Mouse (Mus musculus): ENCODE data around the gene Fbxl17. TPM values are rescaled to one million over a fixed set of nuclear protein-coding genes. Genes with fewer than 3 reads are reported as not detected.
A peak's percentile ranks its signal among the peaks of the same experiment; 100 is the strongest.

Gene Fbxl17
- total RNA-seq, 2 experiments from 2014 or later = 4.5 to 15.5 TPM

DNA sequence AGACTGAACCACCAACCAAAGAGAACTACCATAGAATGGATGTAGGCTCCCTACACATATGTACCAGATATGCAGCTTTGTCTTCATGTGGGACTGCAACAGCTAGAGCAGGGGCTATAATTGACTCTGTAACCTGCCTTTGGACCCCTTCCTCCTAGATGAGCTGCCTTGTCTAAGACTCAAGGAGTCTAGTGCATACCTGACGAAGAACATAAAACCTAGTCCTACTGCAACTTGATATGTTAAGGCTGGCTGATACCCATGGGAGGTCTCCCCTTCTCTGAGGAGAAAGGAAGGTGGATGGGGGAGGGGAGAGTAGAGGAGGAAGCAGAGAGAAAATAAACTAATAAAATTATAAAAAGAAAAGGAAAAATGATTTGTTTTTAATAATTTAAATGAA lies 273.9 kb downstream of the Fbxl17 start:
- no peak for ATAC-seq (replicated peaks; ENCODE audit: poor library complexity)

DNA sequence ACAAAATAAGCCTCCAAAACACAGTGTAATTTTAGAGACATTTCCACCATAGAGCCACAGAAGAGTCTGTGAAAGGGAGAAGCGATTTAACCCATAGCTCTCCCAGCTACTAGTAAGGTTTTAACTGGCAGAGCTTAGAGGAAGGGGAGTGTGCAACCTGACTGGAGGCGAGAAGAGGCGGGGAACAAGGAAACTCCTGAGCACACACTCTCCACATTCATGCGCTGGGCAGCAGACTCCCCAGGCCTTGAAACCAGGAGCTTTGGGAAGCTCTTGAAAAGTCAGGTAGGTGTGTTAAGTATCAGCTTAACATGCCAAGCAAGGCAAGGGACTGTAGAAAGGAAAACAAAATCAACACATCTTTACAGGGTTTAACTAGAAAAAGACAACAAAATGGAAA lies 276.1 kb downstream of the Fbxl17 start:
- ATAC-seq (replicated peaks; ENCODE audit: poor library complexity) = no peak

DNA sequence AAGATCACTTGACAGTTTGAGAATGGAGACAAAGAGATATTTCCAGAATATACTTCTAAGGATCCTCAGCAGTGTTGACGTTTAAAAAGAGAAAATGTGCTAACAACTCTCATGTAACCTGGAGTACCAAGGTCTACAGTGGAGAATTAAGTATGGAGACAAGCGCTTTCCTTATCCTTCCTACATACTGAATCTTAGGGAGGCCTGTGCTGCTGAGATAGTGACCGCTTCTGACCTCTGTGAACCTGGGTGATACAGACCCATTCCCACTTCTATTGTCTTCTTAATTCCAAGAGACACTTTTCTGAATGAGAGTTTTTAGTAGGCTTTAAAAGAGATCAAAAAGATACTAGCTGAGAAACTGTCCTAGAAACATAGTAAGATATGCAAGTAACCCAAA lies 278.2 kb downstream of the Fbxl17 start:
- no peak for ATAC-seq (replicated peaks; ENCODE audit: poor library complexity)

DNA sequence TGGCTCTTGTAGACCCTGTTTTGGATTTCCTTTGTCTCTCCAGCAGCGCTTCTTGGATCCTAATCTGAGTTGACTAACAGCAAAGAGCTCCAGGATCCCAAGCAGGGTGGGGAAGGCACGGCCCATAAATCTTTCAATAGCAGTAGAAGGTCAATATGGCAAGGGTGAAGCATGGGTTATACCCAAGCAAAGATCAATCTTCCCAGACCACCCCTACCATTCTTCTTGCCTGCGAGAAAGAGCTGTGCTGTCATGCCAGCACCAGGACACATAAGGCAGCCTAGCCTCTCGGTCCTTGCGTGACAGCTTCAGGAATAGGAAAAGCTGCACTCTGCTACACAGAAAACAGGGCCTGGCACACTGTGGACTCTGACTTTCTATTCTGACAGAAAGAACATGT lies 279.0 kb downstream of the Fbxl17 start:
- ATAC-seq (replicated peaks; ENCODE audit: poor library complexity) = no peak

DNA sequence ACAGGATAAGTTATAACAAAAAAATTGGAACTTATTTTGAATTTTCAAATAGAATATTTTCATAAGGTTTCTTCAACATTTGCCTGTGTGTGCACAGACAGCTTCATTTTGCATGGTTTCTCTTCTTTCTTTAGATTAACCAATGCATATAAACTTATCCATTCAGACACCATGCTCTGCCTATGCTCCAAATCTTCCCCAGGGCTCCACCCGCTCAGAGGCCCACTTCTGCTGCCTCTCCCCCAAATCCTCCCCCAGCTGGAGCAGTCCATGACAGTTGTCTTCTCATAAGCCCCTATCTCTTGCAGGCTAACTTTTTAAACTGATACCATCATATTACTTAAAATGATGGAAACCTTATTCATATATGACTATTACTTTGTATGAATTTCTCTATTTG lies 282.8 kb downstream of the Fbxl17 start:
- ATAC-seq (replicated peaks; ENCODE audit: poor library complexity) = no peak

DNA sequence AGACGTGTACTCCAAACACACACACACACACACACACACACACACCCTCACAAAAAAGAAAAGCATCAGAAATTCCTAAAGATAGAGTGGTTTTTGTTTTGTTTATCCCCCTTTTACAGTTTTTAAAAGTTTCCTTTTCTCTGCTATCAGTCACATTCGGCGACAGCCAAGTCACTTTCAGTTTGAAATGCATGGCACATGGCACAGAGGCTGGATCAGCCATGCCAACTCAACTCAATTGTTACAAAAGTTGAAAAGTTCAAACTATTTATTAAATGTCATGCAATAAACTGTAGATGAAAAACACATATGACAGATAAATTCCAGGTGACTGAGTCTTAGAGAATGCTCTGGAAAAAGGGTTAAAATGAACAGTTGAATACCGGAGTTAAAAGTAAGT lies 287.8 kb downstream of the Fbxl17 start:
- ATAC-seq (replicated peaks; ENCODE audit: poor library complexity) = no peak

DNA sequence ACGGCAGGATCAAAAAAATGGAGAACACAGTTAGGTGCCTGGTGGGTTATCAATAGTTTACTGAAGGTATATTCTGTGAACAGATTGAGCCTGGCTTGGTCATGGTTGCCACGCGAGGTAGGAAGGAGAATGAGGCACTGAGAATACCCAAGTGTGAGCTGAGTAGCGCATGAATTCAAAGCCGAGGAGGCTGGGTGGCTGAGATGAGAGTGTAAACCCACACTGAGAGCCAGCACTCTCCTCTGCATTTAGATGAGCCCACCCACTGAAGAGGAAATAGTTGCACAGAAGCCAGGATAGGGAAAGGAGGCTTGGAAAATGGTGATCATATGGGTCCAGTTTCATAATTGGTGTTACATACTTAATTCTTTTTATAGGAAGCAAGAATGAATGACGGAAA lies 290.7 kb downstream of the Fbxl17 start:
- no peak for ATAC-seq (replicated peaks; ENCODE audit: poor library complexity)

DNA sequence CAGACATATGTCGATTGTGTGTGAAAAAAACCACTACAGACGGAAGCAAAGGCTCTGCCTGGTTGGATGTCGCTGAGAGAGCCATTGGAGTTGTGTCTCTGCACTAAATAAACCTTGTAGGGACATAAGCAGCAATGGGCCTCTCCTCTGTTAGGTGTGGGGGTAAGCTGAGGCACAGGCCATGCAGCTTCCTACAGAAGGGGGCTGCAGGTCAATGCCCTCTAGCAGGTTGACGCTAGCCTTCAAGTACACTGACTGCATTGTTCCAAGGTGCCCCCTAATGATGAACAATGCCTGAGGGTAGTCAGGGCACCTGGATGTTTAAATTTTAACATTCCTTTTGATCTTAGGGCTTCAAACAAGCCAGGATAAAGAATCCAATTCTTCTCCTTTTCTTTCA lies 291.5 kb downstream of the Fbxl17 start:
- ATAC-seq (replicated peaks; ENCODE audit: poor library complexity) = no peak

DNA sequence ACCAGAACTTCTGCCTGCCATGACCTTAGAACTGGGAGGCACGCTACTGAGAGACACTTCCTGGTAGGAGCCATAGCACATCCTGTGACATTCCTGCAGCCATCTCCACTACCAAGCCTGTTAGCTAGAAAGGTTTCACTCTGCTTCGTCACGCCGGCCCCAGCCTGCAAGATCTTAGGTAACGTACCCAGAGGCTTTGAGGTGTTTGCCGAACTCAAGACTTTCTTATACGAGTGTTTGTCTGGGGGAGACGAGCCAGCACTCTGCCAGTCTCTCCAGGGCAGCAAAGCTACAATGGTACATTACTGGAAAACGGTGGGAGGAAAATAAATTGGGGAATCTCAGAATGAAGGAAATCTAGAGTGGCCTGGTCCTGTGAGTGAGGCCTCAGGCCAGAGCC lies 292.1 kb downstream of the Fbxl17 start:
- no peak for ATAC-seq (replicated peaks; ENCODE audit: poor library complexity)

DNA sequence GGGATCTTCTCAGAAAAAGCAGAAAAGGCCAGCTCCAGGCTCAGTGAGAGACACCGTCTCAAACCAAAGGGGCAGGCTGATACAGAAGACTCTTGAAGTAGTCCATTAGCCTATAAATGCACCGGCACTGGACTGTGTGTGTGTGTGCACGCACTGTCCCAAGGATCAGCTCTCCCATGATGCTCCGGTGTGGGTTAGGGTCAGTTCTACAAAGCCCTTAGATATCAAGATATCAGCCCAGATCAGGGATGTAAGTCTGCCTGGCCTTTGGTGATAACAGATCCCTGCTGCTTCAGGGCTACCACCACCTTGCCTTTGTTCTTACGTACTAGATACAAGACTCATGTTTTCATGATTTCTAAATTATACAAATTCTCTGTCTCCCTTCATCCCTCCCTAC lies 294.5 kb downstream of the Fbxl17 start:
- peak; percentile 71 for ATAC-seq (replicated peaks; ENCODE audit: poor library complexity)

DNA sequence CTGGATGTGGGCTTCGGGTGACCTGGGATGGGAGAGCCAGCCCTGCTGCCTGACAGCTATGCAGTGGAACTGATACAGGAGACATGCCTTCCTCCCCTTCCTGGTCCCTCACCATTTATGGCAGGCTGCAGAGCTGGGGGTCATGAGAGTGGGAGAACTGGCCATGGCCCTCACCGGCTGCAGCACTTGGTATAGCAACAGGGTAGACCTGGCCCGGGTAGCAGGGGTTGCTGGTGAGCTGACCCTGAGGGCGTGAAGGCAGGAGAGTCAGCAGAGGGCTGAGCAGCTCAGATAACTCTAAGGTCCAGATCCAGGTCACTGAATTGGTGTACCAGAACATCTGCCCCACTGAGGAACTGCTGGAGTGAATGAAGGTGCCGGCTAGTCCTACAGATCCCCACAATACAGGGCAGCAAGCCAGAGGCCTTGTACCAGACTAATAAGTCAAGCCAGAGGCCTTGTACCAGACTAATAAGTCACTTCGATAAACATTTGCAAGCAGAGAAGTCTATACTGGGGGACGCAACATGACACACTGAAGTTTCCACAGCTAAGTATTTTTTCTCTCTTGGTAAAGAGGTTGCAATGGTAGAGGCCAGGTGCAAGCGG lies 296.1 kb downstream of the Fbxl17 start:
- ATAC-seq (replicated peaks; ENCODE audit: poor library complexity) = no peak

DNA sequence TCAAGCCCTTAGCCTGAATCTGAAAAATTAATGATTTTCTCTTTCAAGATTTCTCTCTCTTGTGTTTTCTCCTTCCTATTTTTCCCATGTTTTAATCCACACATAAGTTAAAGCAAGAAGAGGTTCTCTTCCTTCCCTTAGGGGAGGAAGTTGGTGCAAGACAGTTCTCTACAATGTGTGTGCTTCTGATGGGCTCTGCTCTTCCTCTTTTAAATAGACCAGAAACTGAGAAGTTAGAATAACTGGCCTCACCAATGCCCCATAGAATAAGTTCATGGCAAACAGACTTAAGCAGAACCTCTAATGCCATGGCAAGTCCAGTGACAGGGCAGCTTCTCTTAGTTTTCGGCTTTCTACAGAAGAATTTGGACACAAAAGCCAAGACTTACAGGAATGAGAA lies 301.1 kb downstream of the Fbxl17 start:
- ATAC-seq (replicated peaks; ENCODE audit: poor library complexity) = peak; percentile 90

DNA sequence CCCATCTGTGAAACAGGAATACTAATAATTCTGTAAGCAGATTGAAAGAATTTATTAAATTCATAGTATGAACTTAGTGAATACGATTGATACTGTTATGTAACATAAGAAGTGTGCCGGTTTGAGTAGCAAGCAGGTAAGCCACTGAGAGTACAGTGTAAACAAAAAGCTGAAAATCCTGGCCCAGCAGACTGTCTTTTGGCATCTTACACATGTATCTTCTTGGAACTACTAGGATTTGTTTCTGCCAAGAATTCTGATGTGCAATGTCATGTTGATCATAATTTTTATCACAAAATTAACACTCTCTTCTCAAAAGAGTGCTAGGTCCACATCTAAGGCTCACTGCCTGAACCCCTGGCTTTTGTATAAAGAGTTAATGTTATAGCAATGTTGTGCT lies 304.3 kb downstream of the Fbxl17 start:
- no peak for ATAC-seq (replicated peaks; ENCODE audit: poor library complexity)

DNA sequence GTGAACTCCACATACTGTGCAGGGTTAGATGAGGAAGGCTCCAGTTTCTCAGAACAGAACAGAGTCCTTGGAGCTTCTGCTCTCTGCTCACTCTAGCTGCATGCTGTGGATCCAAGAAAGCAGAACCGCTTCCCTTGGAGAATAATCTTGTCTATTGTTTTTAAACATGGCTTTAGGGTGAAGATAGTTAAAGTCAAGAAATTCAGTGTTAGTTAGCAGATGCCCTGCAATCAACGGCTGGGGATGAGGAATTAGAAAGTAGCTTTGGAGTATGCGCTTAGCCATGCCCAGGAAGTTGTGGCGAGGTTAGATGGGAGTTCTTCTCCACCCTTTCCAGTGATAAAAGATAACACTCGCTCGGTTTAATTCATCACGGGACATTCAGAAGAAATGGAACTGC lies 306.6 kb downstream of the Fbxl17 start:
- peak; percentile 57 for ATAC-seq (replicated peaks; ENCODE audit: poor library complexity)

DNA sequence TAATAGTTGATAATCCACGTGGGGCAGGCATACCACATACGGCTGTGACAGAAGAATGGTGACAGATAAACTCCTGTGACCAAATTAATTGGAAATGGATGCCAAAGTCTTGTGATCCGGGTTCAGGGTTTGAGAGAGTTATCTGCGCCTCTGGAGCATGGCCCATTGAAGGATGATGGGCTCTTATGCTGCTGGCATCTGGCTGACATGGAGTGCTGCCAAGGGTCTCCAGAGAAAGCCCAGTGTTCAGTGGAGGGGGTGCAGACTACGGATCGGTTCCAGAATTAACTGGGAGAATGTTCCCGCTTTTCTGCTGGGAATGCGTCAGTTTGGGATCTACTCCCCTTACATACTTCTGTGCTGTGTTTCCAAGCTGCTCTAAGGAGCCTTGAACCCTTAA lies 308.5 kb downstream of the Fbxl17 start:
- no peak for ATAC-seq (replicated peaks; ENCODE audit: poor library complexity)

DNA sequence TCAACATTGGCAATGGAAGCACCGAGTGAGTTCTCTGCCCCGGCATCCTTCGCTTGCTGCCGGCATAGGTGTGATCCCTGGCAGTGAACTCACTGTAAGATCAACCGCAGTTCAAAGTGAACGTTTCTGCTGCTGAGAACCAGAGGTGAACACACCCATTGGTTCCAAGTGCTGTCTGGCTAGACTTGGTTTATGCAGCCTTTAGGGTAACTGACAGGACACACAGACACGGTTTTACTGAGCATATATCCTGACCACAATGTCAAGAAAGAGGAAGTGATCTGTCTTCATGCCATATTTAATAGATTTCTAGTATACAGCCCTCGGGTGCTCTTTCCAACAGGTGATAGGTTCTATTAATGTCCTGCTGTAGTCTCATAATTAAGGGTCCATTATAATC lies 310.5 kb downstream of the Fbxl17 start:
- ATAC-seq (replicated peaks; ENCODE audit: poor library complexity) = peak; percentile 93

DNA sequence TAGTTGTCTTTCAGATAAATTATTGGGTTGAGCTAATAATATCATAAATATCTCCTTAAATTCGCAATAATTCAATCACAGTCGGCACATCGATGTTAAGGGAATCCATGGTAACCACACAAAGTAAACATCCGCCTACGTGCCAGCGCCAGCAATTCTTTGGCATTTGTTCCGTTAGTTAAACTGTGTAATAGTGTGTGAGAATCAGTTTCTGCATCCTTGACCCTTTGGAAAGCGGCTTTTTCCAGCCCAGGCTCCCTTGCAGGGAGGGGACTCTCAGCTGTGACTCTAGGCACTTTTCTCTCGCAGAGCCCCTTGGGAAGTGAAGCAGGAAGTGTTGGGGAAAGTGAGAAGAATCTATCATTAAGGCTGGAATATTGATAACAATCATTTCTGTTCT lies 314.3 kb downstream of the Fbxl17 start:
- no peak for ATAC-seq (replicated peaks; ENCODE audit: poor library complexity)

DNA sequence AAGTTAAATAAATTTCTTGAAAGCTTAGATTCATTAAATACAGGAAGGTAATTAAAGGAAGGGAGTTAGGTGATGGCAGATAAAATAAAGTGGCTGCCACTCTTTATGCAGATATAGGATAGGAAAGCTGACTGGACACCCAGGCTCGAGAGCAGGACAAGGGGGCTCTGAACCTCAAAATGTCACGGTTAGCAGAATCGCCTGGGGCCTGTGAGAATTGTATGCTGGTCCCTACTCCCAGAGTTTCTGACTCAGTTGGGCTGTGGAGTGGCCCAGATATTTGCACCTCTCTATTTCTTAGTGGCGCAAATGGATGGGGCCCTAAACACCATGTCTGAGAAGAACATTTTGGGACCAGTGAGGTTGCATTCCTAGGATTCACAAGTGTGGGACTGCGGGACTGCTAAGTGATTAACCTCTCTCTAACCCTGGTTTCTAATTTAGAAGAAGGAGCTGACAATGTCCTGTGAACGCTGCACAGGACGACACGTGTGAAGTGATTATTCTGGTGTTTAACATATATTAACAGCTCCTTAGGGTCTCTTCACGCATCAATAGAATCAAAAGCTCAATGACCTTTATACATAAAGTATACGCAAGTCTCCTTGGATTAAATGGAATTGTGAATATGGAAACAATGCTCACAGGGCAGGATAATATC lies 314.8 kb downstream of the Fbxl17 start:
- no peak for ATAC-seq (replicated peaks; ENCODE audit: poor library complexity)

DNA sequence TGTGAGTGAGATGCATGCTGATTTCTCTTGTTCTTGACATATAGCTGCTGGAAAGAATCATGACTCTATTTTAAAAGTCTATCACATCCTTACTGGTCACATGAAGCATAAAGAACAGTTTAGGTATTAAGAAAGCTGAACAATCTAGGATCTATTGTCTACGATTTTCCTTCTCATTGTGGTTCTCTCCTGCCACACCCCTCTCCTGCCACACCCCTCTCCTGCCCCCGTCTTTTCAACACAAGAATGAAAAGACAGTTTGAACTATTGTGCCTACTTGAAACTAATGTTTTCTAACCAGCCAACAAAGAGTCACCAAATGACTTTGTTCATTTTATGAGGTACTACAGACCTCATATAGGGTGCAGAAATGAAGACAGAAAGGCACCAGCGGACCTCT lies 316.4 kb downstream of the Fbxl17 start:
- peak; percentile 57 for ATAC-seq (replicated peaks; ENCODE audit: poor library complexity)

DNA sequence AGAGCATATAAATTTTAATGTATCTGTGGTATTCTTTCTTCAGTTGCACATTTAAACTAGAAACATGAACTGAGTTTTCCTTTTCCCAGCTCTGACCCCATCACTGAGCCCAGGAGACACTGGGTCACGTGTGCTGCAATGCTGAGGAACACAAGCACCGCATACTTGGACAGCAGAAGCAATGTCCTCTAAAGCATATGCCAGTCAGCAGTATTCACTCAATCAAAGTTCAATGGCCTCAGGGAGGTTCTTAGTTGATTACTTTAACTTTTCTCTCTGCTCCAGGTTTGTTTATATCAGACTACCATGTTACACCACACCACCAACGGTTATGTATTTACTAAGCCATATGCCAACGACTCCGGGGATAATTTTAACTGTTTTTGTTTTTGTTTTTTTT lies 318.2 kb downstream of the Fbxl17 start:
- ATAC-seq (replicated peaks; ENCODE audit: poor library complexity) = no peak

DNA sequence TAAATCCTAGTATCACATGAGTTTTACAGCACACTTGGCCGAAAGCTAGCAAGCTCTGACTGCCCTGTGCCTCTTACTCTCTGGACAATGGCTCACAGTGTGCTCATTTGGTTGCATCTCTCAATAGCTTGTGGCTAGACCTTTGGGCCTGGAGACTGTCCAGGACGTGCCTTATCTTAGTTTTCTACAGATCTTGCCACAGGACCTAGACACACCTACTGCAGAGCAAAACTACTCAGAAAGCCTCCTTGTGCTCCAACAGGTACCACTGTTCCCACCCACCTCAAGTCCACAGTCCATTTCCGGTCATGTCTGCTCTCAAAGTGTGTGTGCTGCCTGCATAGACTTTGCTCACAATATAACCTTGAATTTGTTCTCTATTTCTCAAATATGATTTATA lies 319.8 kb downstream of the Fbxl17 start:
- 0 out of 2 replicates have a peak, but pooled peaks have one; percentile 17 for ATAC-seq (replicated peaks; ENCODE audit: poor library complexity)

DNA sequence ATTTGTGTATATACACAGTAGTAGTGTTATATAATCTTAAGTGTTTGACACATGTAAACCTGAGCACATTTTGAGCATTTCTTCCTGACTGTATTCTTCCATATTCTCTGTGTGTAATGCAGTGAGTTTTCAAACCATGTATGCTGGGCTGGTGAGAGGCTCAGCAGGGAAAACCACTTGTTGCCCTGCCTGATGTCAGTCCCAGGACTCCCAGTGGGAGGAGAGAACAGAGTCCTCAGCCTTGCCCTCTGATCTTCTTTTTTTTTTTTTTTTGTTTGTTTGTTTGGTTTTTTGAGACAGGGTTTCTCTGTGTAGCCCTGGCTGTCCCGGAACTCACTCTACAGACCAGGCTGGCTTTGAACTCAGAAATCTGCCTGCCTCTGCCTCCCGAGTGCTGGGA lies 321.5 kb downstream of the Fbxl17 start:
- ATAC-seq (replicated peaks; ENCODE audit: poor library complexity) = no peak

DNA sequence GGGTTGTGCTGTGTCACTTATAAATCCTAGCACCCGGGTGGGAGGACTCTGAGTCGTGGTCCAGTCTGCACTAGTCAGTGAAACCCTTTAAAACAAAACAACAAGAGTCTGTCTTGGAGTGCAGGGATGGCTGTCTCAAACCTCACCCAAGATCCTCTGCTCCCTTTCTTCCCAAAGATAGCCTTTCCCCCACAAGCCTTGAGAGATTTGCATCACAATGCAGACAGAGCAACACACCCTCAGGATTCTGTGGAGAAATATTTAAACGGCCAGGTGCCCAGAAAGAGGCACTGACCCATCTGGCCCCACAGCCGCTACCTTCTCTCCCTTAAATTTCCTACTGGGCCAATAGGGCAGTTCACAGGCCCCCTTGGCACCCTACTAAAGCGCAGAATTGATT lies 323.4 kb downstream of the Fbxl17 start:
- no peak for ATAC-seq (replicated peaks; ENCODE audit: poor library complexity)
